ENCODE assay signal across 8 mouse cellular contexts in the genomic region with DNA sequence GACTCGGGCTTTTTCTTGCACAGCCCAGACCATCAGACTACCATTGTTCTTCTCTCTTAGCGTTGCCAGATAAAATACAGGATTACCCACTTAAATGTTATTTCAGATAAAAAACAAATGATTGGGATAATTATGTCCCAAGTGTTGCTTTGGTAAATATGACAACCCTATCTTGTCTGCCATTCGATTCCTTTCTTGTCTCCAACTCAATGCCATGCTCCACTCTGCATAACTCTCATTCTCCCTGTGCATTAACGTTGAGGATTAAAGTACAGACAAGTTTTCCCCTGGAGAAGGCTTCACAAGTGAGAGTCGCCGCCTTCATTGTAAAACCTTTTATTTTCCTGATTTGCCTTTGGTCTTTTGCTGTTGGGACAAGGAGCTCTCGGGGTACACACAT. TPM values are rescaled to one million over a fixed set of nuclear protein-coding genes. Genes with fewer than 3 reads are reported as not detected.
DNase-seq lines count a peak whose midpoint lies in the region; ATAC-seq and TF ChIP-seq lines count a peak whose summit lies in the region.

No protein-coding gene starts in this region.

- H3K36me3 ChIP-seq in heart, embryonic 15.5 days: no peaks in the 10 kb centered on the region
- H3K36me3 ChIP-seq in MEL (ENCODE audit: control insufficient read depth in 1 of 2, insufficient read depth in 2 of 2, low read length in 2 of 2) (peaks cover 0 to 19% of the 10 kb centered on the region in 2 experiments; a peak in 2 of 4 replicates), macrophage (ENCODE audit: inconsistent target) (no peaks in the 10 kb centered on the region)
- H3K36me3 ChIP-seq in forebrain, postnatal 0 days (ENCODE audit: insufficient read depth): no peaks in the 10 kb centered on the region

- no peaks in the 10 kb centered on the region for H3K27me3 ChIP-seq in heart, embryonic 15.5 days
- no peaks in the 10 kb centered on the region for H3K27me3 ChIP-seq in MEL (ENCODE audit: control insufficient read depth in 1 of 2, insufficient read depth in 2 of 2, low read length in 2 of 2)
- no peaks in the 10 kb centered on the region for H3K27me3 ChIP-seq in forebrain, postnatal 0 days (ENCODE audit: insufficient read depth, low read length)

- 38% methylated on average over 7 of the region's 7 CpGs for WGBS in heart, embryonic 15.5 days
- WGBS in forebrain, postnatal 0 days: 49% methylated on average over 7 of the region's 7 CpGs
- WGBS in macrophage (ENCODE audit: missing documents): 65% methylated on average over 6 of the region's 7 CpGs

- peak overlapping the region; percentile 74 for H3K4me3 ChIP-seq in heart, embryonic 15.5 days
- H3K4me3 ChIP-seq in MEL (ENCODE audit: control insufficient read depth in 1 of 2, insufficient read depth in 1 of 2, low read depth in 2 of 2, low read length in 2 of 2) (peak overlapping the region; percentile 63 to 74), macrophage (ENCODE audit: inconsistent target) (no peak overlapping the region; the same call in 1 of the 2 replicates)
- H3K4me3 ChIP-seq in forebrain, postnatal 0 days (ENCODE audit: low read depth, low read length): peak overlapping the region; percentile 61

- H3K9me3 ChIP-seq in heart, embryonic 15.5 days (replicated peaks): no peaks in the 10 kb centered on the region
- H3K9me3 ChIP-seq in MEL (replicated peaks; ENCODE audit: insufficient read depth, low read length): no peaks in the 10 kb centered on the region
- H3K9me3 ChIP-seq in forebrain, postnatal 0 days (ENCODE audit: low read length): no peaks in the 10 kb centered on the region

- peak overlapping the region; percentile 60 for H3K4me2 ChIP-seq in heart, embryonic 15.5 days
- H3K4me2 ChIP-seq in forebrain, postnatal 0 days (ENCODE audit: low read depth): peak overlapping the region; percentile 37

- intact Hi-C loops in heart, postnatal 10 days (cut with DNase I): loop anchor here (5.0 to 10.0 kb wide), 2 partner anchors 68 to 219 kb away; a partner anchor contains a TSS
- intact Hi-C loops in left cerebral cortex, postnatal 14 days (cut with DNase I): loop anchor here (10.0 kb wide), 1 partner anchor 591 kb away; no protein-coding TSS in a partner anchor

- DNase-seq in heart, postnatal 10 days: no peak
- no peak for DNase-seq in MEL (ENCODE audit: low read depth, low spot score)
- no peak for DNase-seq in forebrain, postnatal 0 days
- DNase-seq in thymus, postnatal 0 days (ENCODE audit: low spot score): no peak
- DNase-seq in left cerebral cortex, postnatal 14 days (ENCODE audit: low spot score in 2 of 2): no peak
- DNase-seq in cerebellum, adult 11-12 months: no peak

- TF ChIP-seq RAD21 in MEL (IDR thresholded peaks at IDR 0.05; ENCODE audit: low read depth, low read length): no peak

- H3K27ac ChIP-seq in heart, embryonic 15.5 days: peak overlapping the region; percentile 97
- H3K27ac ChIP-seq in MEL (ENCODE audit: control insufficient read depth, low read depth, low read length) (peak overlapping the region; percentile 45), macrophage (peak overlapping the region; percentile 71)
- H3K27ac ChIP-seq in forebrain, postnatal 0 days (ENCODE audit: low read depth, low read length): peak overlapping the region; percentile 86

- H3K9ac ChIP-seq in heart, embryonic 15.5 days: no peak overlapping the region
- peak overlapping the region; percentile 46 for H3K9ac ChIP-seq in MEL (ENCODE audit: control insufficient read depth, low read depth, low read length, poor library complexity, severe bottlenecking)
- peak overlapping the region; percentile 59 for H3K9ac ChIP-seq in forebrain, postnatal 0 days

- ATAC-seq in heart, embryonic 15.5 days (replicated peaks; ENCODE audit: insufficient number of reproducible peaks, insufficient read depth, low FRiP score, low read depth): no peak
- peak; percentile 34 for ATAC-seq in forebrain, postnatal 0 days

- peaks cover 22% of the 10 kb centered on the region for H3K79me2 ChIP-seq in MEL (ENCODE audit: control insufficient read depth, insufficient read depth, low read length, poor library complexity)
- peaks cover 38% of the 10 kb centered on the region for H3K79me2 ChIP-seq in macrophage (ENCODE audit: inconsistent target)

- TF ChIP-seq EP300 in MEL (IDR thresholded peaks at IDR 0.05; ENCODE audit: low read depth in 1 of 2, low read length in 2 of 2): no peak

- TF ChIP-seq POLR2A in MEL (IDR thresholded peaks at IDR 0.05; ENCODE audit: control insufficient read depth in 1 of 2, insufficient read depth in 1 of 2, low read depth in 1 of 2, low read length in 2 of 2, poor library complexity in 1 of 2): 0 out of 4 replicates have a peak, but pooled peaks of 1 of the 2 experiments have one; percentile 7

- no peaks in the 10 kb centered on the region for H3K4me1 ChIP-seq in heart, embryonic 15.5 days (replicated peaks)
- peaks cover 0 to 3% of the 10 kb centered on the region in 2 experiments; a peak in 2 of 4 replicates for H3K4me1 ChIP-seq in MEL (ENCODE audit: control insufficient read depth in 1 of 2, insufficient read depth in 2 of 2, low read length in 2 of 2)
- H3K4me1 ChIP-seq in forebrain, postnatal 0 days (ENCODE audit: insufficient read depth): no peaks in the 10 kb centered on the region

- TF ChIP-seq CTCF in MEL (IDR thresholded peaks at IDR 0.05 in 2 of 3, conservative IDR thresholded peaks at IDR 0.05 in 1 of 3; ENCODE audit: control insufficient read depth in 1 of 3, insufficient read depth in 1 of 3, low read depth in 2 of 3, low read length in 3 of 3, poor library complexity in 1 of 3, severe bottlenecking in 1 of 3): no peak
- no peak for TF ChIP-seq CTCF in forebrain, postnatal 0 days (IDR thresholded peaks at IDR 0.05; ENCODE audit: low read depth)

TF ChIP-seq in MEL, 35 proteins besides CTCF, POLR2A, EP300 and RAD21:
- TF ChIP-seq BHLHE40 (IDR thresholded peaks at IDR 0.05; ENCODE audit: borderline replicate concordance, low read depth, low read length) (no peak), USF1 (IDR thresholded peaks at IDR 0.05; ENCODE audit: low read depth, low read length) (no peak), NRF1 (IDR thresholded peaks at IDR 0.05; ENCODE audit: insufficient read depth, low read depth, low read length, poor library complexity, severe bottlenecking) (no peak), MAX (IDR thresholded peaks at IDR 0.05; ENCODE audit: low read length) (0 out of 2 replicates have a peak, but pooled peaks have one; percentile 0), E2F4 (IDR thresholded peaks at IDR 0.05; ENCODE audit: borderline replicate concordance, low read depth, low read length) (0 out of 2 replicates have a peak, but pooled peaks have one; percentile 38), POLR2AphosphoS5 (IDR thresholded peaks at IDR 0.05; ENCODE audit: borderline replicate concordance, low read depth, low read length) (no peak), MXI1 (IDR thresholded peaks at IDR 0.05; ENCODE audit: low read depth, low read length) (no peak), MYB (IDR thresholded peaks at IDR 0.05; ENCODE audit: low read depth, low read length) (no peak), SMC3 (IDR thresholded peaks at IDR 0.05; ENCODE audit: low read depth, low read length) (no peak), UBTF (IDR thresholded peaks at IDR 0.05; ENCODE audit: borderline replicate concordance, insufficient read depth, low read depth, low read length) (no peak), CHD2 (IDR thresholded peaks at IDR 0.05; ENCODE audit: low read length) (no peak), MEF2A (IDR thresholded peaks at IDR 0.05; ENCODE audit: extremely low read depth, insufficient replicate concordance, low read depth, low read length, poor library complexity, severe bottlenecking) (no peak), GABPA (IDR thresholded peaks at IDR 0.05; ENCODE audit: low read depth, low read length) (no peak), NELFE (IDR thresholded peaks at IDR 0.05; ENCODE audit: low read depth, low read length) (peak; percentile 4; the same call in 1 of the 2 replicates), ELF1 (IDR thresholded peaks at IDR 0.05; ENCODE audit: low read depth, low read length) (no peak), TAL1 (IDR thresholded peaks at IDR 0.05; ENCODE audit: low read length) (no peak), ETS1 (IDR thresholded peaks at IDR 0.05; ENCODE audit: low read depth, low read length) (no peak), ZMIZ1 (IDR thresholded peaks at IDR 0.05; ENCODE audit: low read depth, low read length) (no peak), MAZ (IDR thresholded peaks at IDR 0.05; ENCODE audit: low read depth, low read length) (no peak), MAFK (IDR thresholded peaks at IDR 0.05; ENCODE audit: borderline replicate concordance, low read depth, low read length) (no peak)

RNA-seq across cellular contexts. Expression of a gene that starts 0.3 kb away (rescaled TPM):
- 8.0 and 8.2 TPM in 2 replicates for polyA plus RNA-seq in heart, embryonic 15.5 days (2015; fragmentation: Nextera tagmentation; extraction: Ambion mirVana)
- total RNA-seq in heart, postnatal 10 days (2021): 10 to 100 TPM; 29.7 to 32.2 TPM
- total RNA-seq in MEL (2012; rRNA removed): 22.0 and 24.3 TPM in 2 replicates
- polyA plus RNA-seq in MEL (2012; ENCODE audit: insufficient read depth in 1 of 2, insufficient read length in 2 of 2, low read depth in 1 of 2, low replicate concordance in 2 of 2, missing spikeins in 1 of 2) (10 to 100 TPM in 1 of 2 experiments, not detected in 1; 22.0 TPM), macrophage (2018) (20.8 to 26.0 TPM (median 21.2 TPM) in 3 replicates)
- total RNA-seq in forebrain, postnatal 0 days (2014; rRNA removed): 16.1 and 16.4 TPM in 2 replicates
- 2.8 and 3.4 TPM in 2 replicates for polyA plus RNA-seq in forebrain, postnatal 0 days (2015; fragmentation: Nextera tagmentation; extraction: Ambion mirVana)
- 10 to 100 TPM in 19 of 26 experiments, 1 to 10 TPM in 7; 2.9 to 29.9 (median 18.0) TPM for total RNA-seq in macrophage (2018; cell fraction: chromatin; rRNA removed)
- total RNA-seq in macrophage (2018; cell fraction: cytosol; rRNA removed): 10 to 100 TPM; 14.8 to 31.2 (median 25.0) TPM
- total RNA-seq in macrophage (2018; cell fraction: nucleus; rRNA removed): 10 to 100 TPM in 24 of 26 experiments, 1 to 10 TPM in 2; 4.8 to 42.3 (median 20.8) TPM
- polyA plus RNA-seq in thymus, postnatal 0 days (2015; fragmentation: Nextera tagmentation; extraction: Ambion mirVana): 9.7 and 10.1 TPM in 2 replicates
- 10 to 100 TPM; 19.0 to 21.5 TPM for total RNA-seq in left cerebral cortex, postnatal 14 days (2021)

Comparison
In these comparisons a context has a peak if more than half of its experiments do, and no peak if none do; other contexts are left out.
1. H3K27ac ChIP-seq: peak in every context shown above with its lines; median percentile 97 in heart, embryonic 15.5 days; 86 in forebrain, postnatal 0 days; 71 in macrophage; 45 in MEL.